Mouse (Mus musculus) cerebellum, adult 2 months (tissue): ENCODE measurements around the gene Tmem260. TPM values are rescaled to one million over a fixed set of nuclear protein-coding genes. Genes with fewer than 3 reads are reported as not detected.

Source experiments
- DNase-seq, 2 experiments: peaks; one replicate each; pipeline ENCODE4 v3.0.0; 2021
- H3K27ac ChIP-seq: fragments of 200-500 bp; 2 replicates; pipeline ENCODE4 v1.5.1; 2012; ENCODE audit warnings: low read length, control low read depth, inconsistent platforms; ENCODE audit not compliant: insufficient read depth
- H3K27me3 ChIP-seq: fragments of 200-500 bp; 2 replicates; pipeline ENCODE4 v1.6.1; 2012; ENCODE audit warnings: inconsistent platforms, mild to moderate bottlenecking, low read length, moderate library complexity; ENCODE audit not compliant: control insufficient read depth, insufficient read depth
- H3K4me1 ChIP-seq: fragments of 200-500 bp; 2 replicates; pipeline ENCODE4 v1.6.1; 2011; ENCODE audit warnings: low read length; ENCODE audit not compliant: control insufficient read depth, insufficient read depth
- H3K4me3 ChIP-seq: fragments of 200-500 bp; replicated peaks from 2 replicates; pipeline ENCODE3; 2011; ENCODE audit warnings: mild to moderate bottlenecking, low read depth, low read length, control low read depth; ENCODE audit not compliant: insufficient read depth
- CTCF ChIP-seq: fragments of 200-500 bp; IDR thresholded peaks from 2 replicates; pipeline ENCODE4 v1.5.1; 2011; ENCODE audit warnings: low read depth, mild to moderate bottlenecking, control low read depth, low read length, moderate library complexity, borderline replicate concordance; ENCODE audit not compliant: insufficient read depth
- POLR2A ChIP-seq: fragments of 200-500 bp; IDR thresholded peaks from 2 replicates; pipeline ENCODE4 v1.6.1; 2011; ENCODE audit warnings: low read length, control low read depth, borderline replicate concordance; ENCODE audit not compliant: insufficient read depth
- WGBS: fragments of 180-500 bp; shearing (Covaris S2); methylation state at CpG from one replicate; pipeline ENCODE4 v1.1.7; 2018; 5-methylcytosine and 5-hydroxymethylcytosine counted together
- polyA plus RNA-seq: library from polyadenylated mRNA; depleted of rRNA; stranded (reverse); fragments of >200 nt; gene quantifications from 2 replicates; pipeline ENCODE4 v1.2.3, GENCODE M21; 2012

Gene Tmem260
- polyA plus RNA-seq, 1 experiment, result 18.6 TPM

- no peak overlapping the region for H3K4me3 ChIP-seq
- peak; percentile 9 to 13 for DNase-seq
- H3K27me3 ChIP-seq, result no peaks in the 10 kb centered on the region; the same call in 1 of the 2 replicates
- no peak for TF ChIP-seq CTCF
- TF ChIP-seq POLR2A, result no peak
- no peak overlapping the region for H3K27ac ChIP-seq
- no peaks in the 10 kb centered on the region for H3K4me1 ChIP-seq
- WGBS, result 55% methylated on average over 14 of the region's 14 CpGs
These were observed 92.2 kb downstream of the Tmem260 start for GRCm38 (mm10) chr14:48537795-48538766.

DNA sequence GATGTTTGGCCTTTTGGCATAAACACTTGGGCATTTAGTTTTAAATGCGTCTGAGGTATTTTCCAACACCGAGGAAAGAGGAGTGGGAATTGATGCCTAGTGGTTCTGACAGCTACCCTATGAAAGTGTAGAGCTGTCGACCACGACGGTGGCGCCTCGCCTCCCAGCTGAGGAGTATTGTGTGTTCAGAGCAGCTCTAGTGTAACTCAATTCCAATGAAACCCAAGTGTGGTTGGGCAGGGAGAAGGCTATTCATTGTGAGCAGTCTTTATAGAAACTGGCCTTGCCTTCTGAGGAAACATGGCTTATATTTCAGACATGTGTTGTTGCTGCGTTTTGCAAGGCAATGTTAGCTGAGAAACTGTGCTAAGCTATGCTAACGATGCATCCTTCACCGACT, 99.2 kb downstream of the Tmem260 start:
- H3K27me3 ChIP-seq, result no peaks in the 10 kb centered on the region
- H3K27ac ChIP-seq, result no peak overlapping the region
- no peak for DNase-seq
- H3K4me3 ChIP-seq, result no peak overlapping the region
- TF ChIP-seq POLR2A, result no peak
- no peak for TF ChIP-seq CTCF
- H3K4me1 ChIP-seq, result no peaks in the 10 kb centered on the region
- 63% methylated on average over 10 of the region's 10 CpGs for WGBS

- H3K4me3 ChIP-seq, result no peak overlapping the region
- 96% methylated on average over 3 of the region's 3 CpGs for WGBS
- H3K27me3 ChIP-seq, result no peaks in the 10 kb centered on the region
- H3K4me1 ChIP-seq, result no peaks in the 10 kb centered on the region
- DNase-seq, result no peak
- TF ChIP-seq CTCF (no peak), POLR2A (no peak)
- no peak overlapping the region for H3K27ac ChIP-seq
These were observed 100.1 kb downstream of the Tmem260 start for GRCm38 (mm10) chr14:48546009-48546408.

DNA sequence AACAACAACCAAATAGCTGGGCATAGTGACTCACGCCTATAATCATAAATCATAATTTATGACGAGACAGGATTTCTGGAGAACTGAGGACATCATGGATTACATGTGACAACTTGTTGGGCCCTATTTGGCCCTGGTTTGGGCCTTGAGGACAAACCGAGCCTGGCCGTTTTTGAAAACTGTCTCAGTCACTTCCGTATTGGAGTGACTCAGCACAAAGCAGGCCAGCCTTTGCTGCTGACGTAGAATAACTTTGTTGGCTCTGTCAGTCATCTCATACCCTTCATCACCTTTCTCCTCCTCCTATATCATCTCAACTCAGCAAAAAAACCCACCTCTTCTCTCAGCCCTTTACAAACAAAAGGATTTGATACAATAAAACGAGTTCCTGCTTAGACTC, 103.8 kb downstream of the Tmem260 start:
- no peaks in the 10 kb centered on the region for H3K4me1 ChIP-seq
- 87% methylated on average over 7 of the region's 7 CpGs for WGBS

GRCm38 (mm10) chr14:48553216-48553615, 107.3 kb downstream of the Tmem260 start:
- no peak for TF ChIP-seq CTCF
- no peak for TF ChIP-seq POLR2A
- Histone ChIP-seq H3K4me1 (no peaks in the 10 kb centered on the region), H3K4me3 (no peak overlapping the region), H3K27me3 (no peaks in the 10 kb centered on the region), H3K27ac (no peak overlapping the region)
- DNase-seq, result no peak
- 88% methylated on average over 4 of the region's 4 CpGs for WGBS

More for the DNA sequence above, 103.8 kb downstream of the Tmem260 start:
- TF ChIP-seq CTCF (no peak), POLR2A (no peak)
- no peak overlapping the region for H3K4me3 ChIP-seq
- H3K27me3 ChIP-seq, result no peaks in the 10 kb centered on the region
- no peak for DNase-seq
- no peak overlapping the region for H3K27ac ChIP-seq

DNA sequence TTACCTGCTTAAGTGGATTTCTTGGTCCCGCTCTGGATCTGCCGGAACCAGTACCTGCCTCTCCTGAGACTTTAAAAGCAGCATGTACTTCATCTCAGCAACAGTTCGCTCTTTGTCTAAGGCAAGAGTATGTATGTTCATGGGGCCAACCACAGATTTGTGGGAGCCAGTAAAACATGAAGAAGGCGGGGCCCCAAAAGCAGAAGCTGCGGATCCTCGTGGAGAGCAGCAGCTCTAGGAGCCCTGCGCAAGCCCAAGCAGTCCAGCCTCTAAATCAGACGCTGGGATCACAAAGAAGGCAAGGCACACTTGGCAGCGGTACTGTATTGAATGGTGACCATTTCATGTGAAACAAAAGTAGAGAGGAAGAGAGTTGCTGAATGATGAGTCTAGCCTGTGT, 107.8 kb downstream of the Tmem260 start:
- H3K4me1 ChIP-seq, result no peaks in the 10 kb centered on the region
- DNase-seq, result no peak
- no peaks in the 10 kb centered on the region for H3K27me3 ChIP-seq
- TF ChIP-seq CTCF, result no peak
- TF ChIP-seq POLR2A, result no peak
- no peak overlapping the region for H3K27ac ChIP-seq
- H3K4me3 ChIP-seq, result no peak overlapping the region
- WGBS, result 88% methylated on average over 9 of the region's 9 CpGs

DNA sequence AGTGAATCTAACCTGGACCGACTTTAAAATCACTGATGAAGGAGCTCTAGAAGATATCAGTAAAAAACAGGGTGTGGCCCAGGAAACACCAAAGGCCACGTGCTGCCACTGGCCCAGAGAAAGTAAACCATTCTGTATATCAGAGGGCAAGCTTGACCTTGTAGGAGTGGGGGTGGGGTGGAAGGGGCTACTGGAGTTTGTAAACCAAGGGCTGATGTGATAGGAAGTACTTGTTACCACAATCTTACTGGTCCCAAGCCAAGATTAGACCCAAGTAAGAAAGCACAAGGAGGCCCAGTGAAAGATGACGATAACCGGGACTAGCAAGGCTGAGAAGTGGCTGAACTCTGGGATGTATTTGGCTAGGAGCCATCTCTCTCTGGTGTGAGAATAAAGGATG, 113.1 kb downstream of the Tmem260 start:
- Histone ChIP-seq H3K4me3 (no peak overlapping the region), H3K27ac (no peak overlapping the region), H3K27me3 (no peaks in the 10 kb centered on the region), H3K4me1 (no peaks in the 10 kb centered on the region)
- TF ChIP-seq POLR2A, result no peak
- TF ChIP-seq CTCF, result no peak
- DNase-seq, result no peak
- WGBS, result 81% methylated on average over 4 of the region's 4 CpGs

GRCm38 (mm10) chr14:48559736-48560135, 113.8 kb downstream of the Tmem260 start:
- Histone ChIP-seq H3K27me3 (no peaks in the 10 kb centered on the region), H3K4me3 (no peak overlapping the region), H3K27ac (no peak overlapping the region), H3K4me1 (no peaks in the 10 kb centered on the region)
- no peak for DNase-seq
- TF ChIP-seq CTCF (no peak), POLR2A (no peak)
- WGBS, result 76% methylated on average over 7 of the region's 7 CpGs
